In genomic region chr2:76675451-76675850, GRCm38 (mm10) we compare ENCODE assay signal across 8 mouse cellular contexts. TPM values are rescaled to one million over a fixed set of nuclear protein-coding genes. Genes with fewer than 3 reads are reported as not detected.
DNase-seq lines count a peak whose midpoint lies in the region; ATAC-seq and TF ChIP-seq lines count a peak whose summit lies in the region.

No protein-coding gene starts in this region.

- no peaks in the 10 kb centered on the region for H3K36me3 ChIP-seq in testis, adult 2 months (ENCODE audit: control insufficient read depth, insufficient read depth, low read length)
- H3K36me3 ChIP-seq in heart, embryonic 15.5 days = no peaks in the 10 kb centered on the region
- peaks cover 18% of the 10 kb centered on the region for H3K36me3 ChIP-seq in liver, embryonic 12.5 days
- no peaks in the 10 kb centered on the region for H3K36me3 ChIP-seq in thymus, adult 2 months (ENCODE audit: control insufficient read depth, insufficient read depth, low read length)

- peaks cover 11% of the 10 kb centered on the region for H3K4me1 ChIP-seq in testis, adult 2 months (ENCODE audit: control insufficient read depth, insufficient read depth, low read length)
- H3K4me1 ChIP-seq in heart, embryonic 15.5 days (replicated peaks) = peaks cover 31% of the 10 kb centered on the region
- H3K4me1 ChIP-seq in liver, embryonic 12.5 days = peaks cover 54% of the 10 kb centered on the region
- peaks cover 15% of the 10 kb centered on the region for H3K4me1 ChIP-seq in thymus, adult 2 months (replicated peaks; ENCODE audit: control insufficient read depth, insufficient read depth, low read length)

- H3K27me3 ChIP-seq in testis, adult 2 months (ENCODE audit: control insufficient read depth, insufficient read depth, low read length) = no peaks in the 10 kb centered on the region
- no peaks in the 10 kb centered on the region for H3K27me3 ChIP-seq in heart, embryonic 15.5 days
- no peaks in the 10 kb centered on the region for H3K27me3 ChIP-seq in liver, embryonic 12.5 days (replicated peaks)
- no peaks in the 10 kb centered on the region for H3K27me3 ChIP-seq in thymus, adult 2 months (ENCODE audit: control insufficient read depth, insufficient read depth, low read length)

- 2% methylated on average over 44 of the region's 44 CpGs for WGBS in heart, embryonic 15.5 days
- WGBS in liver, embryonic 12.5 days (ENCODE audit: insufficient replicate concordance) = 3% methylated on average over 33 of the region's 44 CpGs
- WGBS in thymus, adult 2 months = under 1% methylated on average over 44 of the region's 44 CpGs

- H3K9me3 ChIP-seq in heart, embryonic 15.5 days (replicated peaks) = no peaks in the 10 kb centered on the region
- no peaks in the 10 kb centered on the region for H3K9me3 ChIP-seq in liver, embryonic 12.5 days (replicated peaks)

- H3K4me3 ChIP-seq in testis, adult 2 months (ENCODE audit: control insufficient read depth, low read depth, low read length) = peak overlapping the region; percentile 93
- peak overlapping the region; percentile 93 for H3K4me3 ChIP-seq in heart, embryonic 15.5 days
- H3K4me3 ChIP-seq in liver, embryonic 12.5 days = peak overlapping the region; percentile 86
- peak overlapping the region; percentile 68 for H3K4me3 ChIP-seq in thymus, adult 2 months (ENCODE audit: control insufficient read depth, insufficient read depth, low read length)

- no peak; the same call in 1 of the 2 replicates for TF ChIP-seq POLR2A in testis, adult 2 months (IDR thresholded peaks at IDR 0.05; ENCODE audit: control insufficient read depth, low read depth, low read length)
- TF ChIP-seq POLR2A in thymus, adult 2 months (IDR thresholded peaks at IDR 0.05; ENCODE audit: control insufficient read depth, extremely low read depth, insufficient read depth, low read length, poor library complexity) = no peak

- peak overlapping the region; percentile 95 for H3K27ac ChIP-seq in testis, adult 2 months (ENCODE audit: control insufficient read depth, insufficient read depth, low read depth, low read length)
- H3K27ac ChIP-seq in heart, embryonic 15.5 days = peak overlapping the region; percentile 78
- H3K27ac ChIP-seq in liver, embryonic 12.5 days = peak overlapping the region; percentile 79
- no peak overlapping the region for H3K27ac ChIP-seq in thymus, adult 2 months (ENCODE audit: control insufficient read depth, insufficient read depth, low read length)

- DNase-seq in frontal cortex, postnatal 14 days (ENCODE audit: low spot score in 2 of 2) = no peak
- no peak for DNase-seq in testis, postnatal 10 days (ENCODE audit: low spot score)
- peak; percentile 30 for DNase-seq in thymus, adult 2 months
- no peak for DNase-seq in gastrocnemius, adult 8-10 months (ENCODE audit: low spot score in 2 of 2)

- no peak for TF ChIP-seq CTCF in testis, adult 2 months (IDR thresholded peaks at IDR 0.05; ENCODE audit: control insufficient read depth, insufficient read depth, insufficient replicate concordance, low read depth, low read length)
- no peak for TF ChIP-seq CTCF in thymus, adult 2 months (IDR thresholded peaks at IDR 0.05; ENCODE audit: borderline replicate concordance, control insufficient read depth, extremely low read depth, insufficient read depth, low read length, poor library complexity)

- peak overlapping the region; percentile 87 for H3K9ac ChIP-seq in heart, embryonic 15.5 days
- peak overlapping the region; percentile 79 for H3K9ac ChIP-seq in liver, embryonic 12.5 days

- ATAC-seq in frontal cortex, adult (ENCODE audit: low TSS enrichment) = peak; percentile 8; the same call in 1 of the 2 replicates
- peak; percentile 18 for ATAC-seq in heart, embryonic 15.5 days (replicated peaks; ENCODE audit: insufficient number of reproducible peaks, insufficient read depth, low FRiP score, low read depth)
- ATAC-seq in liver, embryonic 12.5 days = peak; percentile 57

- H3K4me2 ChIP-seq in heart, embryonic 15.5 days = peak overlapping the region; percentile 83
- H3K4me2 ChIP-seq in liver, embryonic 12.5 days = peak overlapping the region; percentile 75

RNA-seq across cellular contexts. Expression of gene Plekha3, which starts 0.4 kb away (rescaled TPM):
- 16.6 and 20.2 TPM in 2 replicates for polyA plus RNA-seq in testis, adult 2 months (2012; rRNA removed)
- 8.7 and 9.2 TPM in 2 replicates for polyA plus RNA-seq in heart, embryonic 15.5 days (2015; fragmentation: Nextera tagmentation; extraction: Ambion mirVana)
- polyA plus RNA-seq in liver, embryonic 12.5 days (2016; fragmentation: Nextera tagmentation; extraction: Ambion mirVana) = 9.0 and 9.4 TPM in 2 replicates
- polyA plus RNA-seq in thymus, adult 2 months (2012; rRNA removed) = 12.9 and 13.7 TPM in 2 replicates
- 10 to 100 TPM in 2 of 4 experiments, 1 to 10 TPM in 2; 8.5 to 15.0 (median 10.3) TPM for total RNA-seq in gastrocnemius, adult 8-10 months (2022)

RNA-seq across cellular contexts. Expression of gene Fkbp7, which starts 2.5 kb away (rescaled TPM):
- 16.3 and 19.2 TPM in 2 replicates for polyA plus RNA-seq in testis, adult 2 months (2012; rRNA removed)
- 63.4 and 66.1 TPM in 2 replicates for polyA plus RNA-seq in heart, embryonic 15.5 days (2015; fragmentation: Nextera tagmentation; extraction: Ambion mirVana)
- polyA plus RNA-seq in liver, embryonic 12.5 days (2016; fragmentation: Nextera tagmentation; extraction: Ambion mirVana) = 7.6 and 8.1 TPM in 2 replicates
- 1.2 and 1.3 TPM in 2 replicates for polyA plus RNA-seq in thymus, adult 2 months (2012; rRNA removed)
- 1 to 10 TPM; 3.0 to 6.5 (median 5.4) TPM for total RNA-seq in gastrocnemius, adult 8-10 months (2022)

RNA-seq across cellular contexts. Expression of gene Pjvk, which starts 27.2 kb away (rescaled TPM):
- polyA plus RNA-seq in testis, adult 2 months (2012; rRNA removed) = 0.17 and 0.52 TPM in 2 replicates
- polyA plus RNA-seq in heart, embryonic 15.5 days (2015; fragmentation: Nextera tagmentation; extraction: Ambion mirVana) = not detected in 2 replicates
- not detected in 2 replicates for polyA plus RNA-seq in liver, embryonic 12.5 days (2016; fragmentation: Nextera tagmentation; extraction: Ambion mirVana)
- not detected in 2 replicates for polyA plus RNA-seq in thymus, adult 2 months (2012; rRNA removed)
- total RNA-seq in gastrocnemius, adult 8-10 months (2022) = not detected

RNA-seq across cellular contexts. Expression of gene Prkra, which starts 27.6 kb away (rescaled TPM):
- 17.2 and 21.1 TPM in 2 replicates for polyA plus RNA-seq in testis, adult 2 months (2012; rRNA removed)
- 32.1 and 32.5 TPM in 2 replicates for polyA plus RNA-seq in heart, embryonic 15.5 days (2015; fragmentation: Nextera tagmentation; extraction: Ambion mirVana)
- 12.7 and 13.1 TPM in 2 replicates for polyA plus RNA-seq in liver, embryonic 12.5 days (2016; fragmentation: Nextera tagmentation; extraction: Ambion mirVana)
- polyA plus RNA-seq in thymus, adult 2 months (2012; rRNA removed) = 8.7 and 9.1 TPM in 2 replicates
- total RNA-seq in gastrocnemius, adult 8-10 months (2022) = 1 to 10 TPM; 1.3 to 3.1 (median 2.5) TPM
